Mouse (Mus musculus) lung, embryonic 14.5 days (tissue): ENCODE data around the gene Vmn1r1. TPM values are rescaled to one million over a fixed set of nuclear protein-coding genes. Genes with fewer than 3 reads are reported as not detected.
A peak's percentile ranks its signal among the peaks of the same experiment; 100 is the strongest.
"Not testable (repeated sequence)": the region's sequence is repeated elsewhere in the genome, so short reads cannot be mapped to it uniquely, and the experiment has no call there.

Experiments
- ATAC-seq: fragments of 200-750 bp; cut with Nextera tagmentation; 2 replicates; pipeline ENCODE4 v1.8.0; 2017; ENCODE audit warnings: mild to moderate bottlenecking, moderate TSS enrichment, moderate library complexity; ENCODE audit not compliant: insufficient read depth
- DNase-seq: peaks from one replicate; pipeline ENCODE4 v3.0.0-alpha.2; 2015
- H3K27ac ChIP-seq: fragments of 300-500 bp; sonication (generic); 2 replicates; pipeline ENCODE4 v1.5.1; 2014; ENCODE audit warnings: low read depth, mild to moderate bottlenecking, moderate library complexity
- H3K27me3 ChIP-seq: fragments of 300-500 bp; sonication (generic); 2 replicates; pipeline ENCODE4 v1.6.1; 2014; ENCODE audit warnings: low read length, control low read depth; ENCODE audit not compliant: insufficient read depth
- H3K36me3 ChIP-seq: fragments of 300-500 bp; sonication (generic); 2 replicates; pipeline ENCODE4 v1.6.1; 2014; ENCODE audit warnings: control low read depth; ENCODE audit not compliant: insufficient read depth
- H3K4me1 ChIP-seq: fragments of 300-500 bp; sonication (generic); 2 replicates; pipeline ENCODE4 v1.6.1; 2014; ENCODE audit warnings: antibody characterized with exemption, control low read depth; ENCODE audit not compliant: insufficient read depth
- H3K4me2 ChIP-seq: fragments of 300-500 bp; sonication (generic); 2 replicates; pipeline ENCODE4 v1.6.1; 2014; ENCODE audit warnings: mild to moderate bottlenecking
- H3K4me3 ChIP-seq: fragments of 300-500 bp; sonication (generic); 2 replicates; pipeline ENCODE4 v1.5.1; 2014; ENCODE audit warnings: low read depth, low read length
- H3K9ac ChIP-seq: fragments of 300-500 bp; sonication (generic); 2 replicates; pipeline ENCODE4 v1.6.1; 2014
- H3K9me3 ChIP-seq: fragments of 300-500 bp; sonication (generic); 2 replicates; pipeline ENCODE4 v1.6.1; 2016; ENCODE audit warnings: low read depth, low read length, control low read depth
- CTCF ChIP-seq: IDR thresholded peaks from 2 replicates; pipeline ENCODE4 v1.5.1; 2016; ENCODE audit warnings: antibody characterized with exemption, low read depth
- WGBS: fragments of 180-500 bp; shearing (Covaris S2); extraction: QIAGEN DNeasy Blood & Tissue Kit; methylation state at CpG from one replicate; pipeline ENCODE4 v1.1.7; 2014; 5-methylcytosine and 5-hydroxymethylcytosine counted together
- polyA plus RNA-seq: library from polyadenylated mRNA; unstranded; fragments of >200 nt; fragmentation: Nextera tagmentation; extraction: Ambion mirVana; gene quantifications from 2 replicates; pipeline ENCODE4 v1.2.1, GENCODE M21; 2014

The Vmn1r1 gene
- polyA plus RNA-seq = not detected in 2 replicates

DNA sequence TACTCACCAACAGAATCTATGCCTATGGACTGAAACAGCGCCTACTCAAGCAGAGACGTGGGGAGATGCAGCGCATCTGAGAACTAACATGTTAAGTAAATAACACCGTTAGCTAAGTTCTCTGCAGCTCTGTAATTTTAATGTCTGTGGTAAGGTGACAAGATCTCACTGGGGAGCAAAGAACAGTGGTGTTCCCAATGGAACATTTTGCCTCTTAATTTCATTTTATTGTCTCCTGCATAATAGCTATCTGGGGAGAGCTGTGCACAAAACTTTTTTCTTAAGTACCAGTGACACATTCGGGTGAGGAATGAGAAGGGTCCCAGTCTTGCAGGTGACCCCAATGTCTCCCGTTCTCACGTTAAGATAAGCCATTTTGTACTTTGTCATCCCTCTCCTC is at the start of gene Vmn1r1:
TSS of gene Vmn1r1 (minus strand) at position 101 of the 400 bp plus-strand sequence.
- Histone ChIP-seq H3K4me1 (no peaks in the 10 kb centered on the region), H3K27me3 (no peaks in the 10 kb centered on the region), H3K4me3 (no peak within 1 kb of the TSS), H3K9ac (no peak within 1 kb of the TSS), H3K4me2 (no peak within 1 kb of the TSS), H3K9me3 (no peaks in the 10 kb centered on the region), H3K36me3 (no peaks in the 10 kb centered on the region), H3K27ac (no peak within 1 kb of the TSS)
- no peak for TF ChIP-seq CTCF
- no peak for ATAC-seq
- DNase-seq = no peak
- WGBS = 76% methylated on average over 7 of the region's 7 CpGs

DNA sequence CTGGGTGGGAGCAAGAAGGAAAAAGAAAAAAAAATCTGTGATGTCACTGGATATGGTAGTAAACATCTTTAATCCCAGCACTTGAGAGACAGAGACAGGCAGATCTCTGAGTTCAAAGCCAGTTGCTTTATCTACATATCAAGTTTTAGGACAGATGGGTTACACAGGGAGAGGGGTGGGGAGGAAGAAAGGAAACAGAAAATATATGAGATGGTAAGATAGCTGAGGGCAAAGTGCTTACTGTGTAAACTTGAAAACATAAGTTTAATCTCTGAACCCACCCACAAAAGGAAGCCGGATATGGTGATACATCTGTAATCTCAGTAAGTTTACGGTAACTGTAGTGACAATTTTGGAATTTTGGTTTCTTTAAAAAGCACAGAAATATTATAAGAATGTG is 46.0 kb upstream of the Vmn1r1 start:
- H3K4me3 ChIP-seq = no peak overlapping the region
- no peak for ATAC-seq
- no peak overlapping the region for H3K27ac ChIP-seq
- DNase-seq = no peak
- 92% methylated on average over 2 of the region's 2 CpGs for WGBS
- H3K27me3 ChIP-seq = no peaks in the 10 kb centered on the region
- H3K4me1 ChIP-seq = no peaks in the 10 kb centered on the region
- no peak overlapping the region for H3K9ac ChIP-seq
- H3K9me3 ChIP-seq = peaks cover 5% of the 10 kb centered on the region; the same call in 1 of the 2 replicates
- TF ChIP-seq CTCF = no peak
- H3K4me2 ChIP-seq = no peak overlapping the region
- H3K36me3 ChIP-seq = no peaks in the 10 kb centered on the region

- H3K4me1 ChIP-seq = peaks cover 9% of the 10 kb centered on the region
- ATAC-seq = no peak
- TF ChIP-seq CTCF = no peak
- no peaks in the 10 kb centered on the region for H3K9me3 ChIP-seq
- WGBS = 67% methylated on average over 1 of the region's 1 CpGs
- no peak overlapping the region for H3K9ac ChIP-seq
- no peak for DNase-seq
- no peaks in the 10 kb centered on the region for H3K27me3 ChIP-seq
- no peaks in the 10 kb centered on the region for H3K36me3 ChIP-seq
- H3K4me3 ChIP-seq = no peak overlapping the region
- H3K4me2 ChIP-seq = no peak overlapping the region
- H3K27ac ChIP-seq = no peak overlapping the region
Measured at GRCm38 (mm10) chr1:182192581-182192980, 28.3 kb upstream of the Vmn1r1 start.

- H3K9ac ChIP-seq = no peak overlapping the region
- H3K27me3 ChIP-seq = no peaks in the 10 kb centered on the region
- no peak overlapping the region for H3K27ac ChIP-seq
- WGBS = 27% methylated on average over 10 of the region's 10 CpGs
- H3K4me1 ChIP-seq = peaks cover 9% of the 10 kb centered on the region
- peak; percentile 31 for DNase-seq
- H3K9me3 ChIP-seq = no peaks in the 10 kb centered on the region
- no peak overlapping the region for H3K4me3 ChIP-seq
- H3K4me2 ChIP-seq = no peak overlapping the region
- H3K36me3 ChIP-seq = no peaks in the 10 kb centered on the region
- ATAC-seq = 0 out of 2 replicates have a peak, but pooled peaks have one; percentile 21
- TF ChIP-seq CTCF = no peak
Measured at GRCm38 (mm10) chr1:182191816-182192545, 27.7 kb upstream of the Vmn1r1 start.

- DNase-seq (no peak), ATAC-seq (no peak)
- Histone ChIP-seq H3K9me3 (no peaks in the 10 kb centered on the region), H3K27me3 (no peaks in the 10 kb centered on the region), H3K4me1 (peaks cover 9% of the 10 kb centered on the region), H3K9ac (no peak overlapping the region), H3K4me3 (no peak overlapping the region), H3K36me3 (no peaks in the 10 kb centered on the region), H3K4me2 (no peak overlapping the region), H3K27ac (no peak overlapping the region)
- 53% methylated on average over 4 of the region's 5 CpGs for WGBS
- no peak for TF ChIP-seq CTCF
Measured at GRCm38 (mm10) chr1:182191181-182191580, 26.9 kb upstream of the Vmn1r1 start.

- Histone ChIP-seq H3K9ac (no peak overlapping the region), H3K4me1 (peaks cover 9% of the 10 kb centered on the region), H3K27me3 (no peaks in the 10 kb centered on the region), H3K27ac (no peak overlapping the region), H3K36me3 (no peaks in the 10 kb centered on the region), H3K9me3 (no peaks in the 10 kb centered on the region), H3K4me3 (no peak overlapping the region), H3K4me2 (no peak overlapping the region)
- TF ChIP-seq CTCF = no peak
- DNase-seq (peak; percentile 6), ATAC-seq (no peak)
- 55% methylated on average over 3 of the region's 3 CpGs for WGBS
Measured at GRCm38 (mm10) chr1:182189669-182190440, 25.6 kb upstream of the Vmn1r1 start.

DNA sequence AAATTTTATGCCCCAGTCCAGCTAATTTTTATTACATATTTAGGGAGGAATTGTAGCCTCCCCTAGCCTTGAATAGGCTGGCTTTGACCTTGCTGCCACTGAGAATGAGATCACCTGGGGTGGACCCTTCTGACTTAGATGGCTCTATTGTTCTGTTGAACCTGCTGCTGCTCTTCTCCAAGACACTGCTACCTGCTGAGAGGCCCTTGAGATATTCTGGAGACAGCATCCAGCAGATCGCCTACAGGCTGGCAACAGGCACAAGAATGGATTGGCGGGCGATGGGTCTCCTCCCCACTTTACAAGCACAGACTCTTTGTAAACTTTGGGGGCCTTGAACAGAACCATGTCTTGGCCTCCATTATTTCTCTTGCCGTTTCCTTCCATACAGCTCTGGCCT is 18.2 kb upstream of the Vmn1r1 start:
- DNase-seq = not testable (repeated sequence)

More for the DNA sequence above, 18.2 kb upstream of the Vmn1r1 start:
- H3K9ac ChIP-seq, H3K36me3 ChIP-seq, H3K4me2 ChIP-seq, ATAC-seq, H3K4me1 ChIP-seq, H3K4me3 ChIP-seq, H3K27ac ChIP-seq, H3K27me3 ChIP-seq, H3K9me3 ChIP-seq: not testable (repeated sequence)
- WGBS = 84% methylated on average over 4 of the region's 4 CpGs
